In genomic region chr1:160547934-160548876, GRCm38 (mm10) we compare ENCODE assay signal across 8 mouse cellular contexts.
A peak's percentile ranks its signal among the peaks of the same experiment; 100 is the strongest.
DNase-seq lines count a peak whose midpoint lies in the region; ATAC-seq and TF ChIP-seq lines count a peak whose summit lies in the region.

No protein-coding gene starts in this region.

- peak overlapping the region; percentile 66 for H3K27ac ChIP-seq in cerebellum, adult 2 months (ENCODE audit: insufficient read depth, low read length)
- no peak overlapping the region; the same call in 1 of the 2 replicates for H3K27ac ChIP-seq in forebrain, postnatal 0 days (ENCODE audit: low read depth, low read length)
- no peak overlapping the region for H3K27ac ChIP-seq in liver, embryonic 15.5 days (replicated peaks)

- DNase-seq in cerebellum, adult 2 months: peak in 1 of 2 experiments; percentile 45
- DNase-seq in cerebellum, postnatal 4 days (ENCODE audit: low spot score in 2 of 2): no peak
- peak; percentile 1 for DNase-seq in WW6 (ENCODE audit: low read depth, low spot score)
- peak; percentile 33 for DNase-seq in forebrain, postnatal 0 days
- no peak for DNase-seq in gastrocnemius, postnatal 36 days
- no peak for DNase-seq in Muller cell, postnatal 12 days (ENCODE audit: inconsistent ontology term)
- DNase-seq in gastrocnemius, postnatal 25 days: no peak

- peak overlapping the region; percentile 25; the same call in 1 of the 2 replicates for H3K9ac ChIP-seq in forebrain, postnatal 0 days
- no peak overlapping the region for H3K9ac ChIP-seq in liver, embryonic 15.5 days

- H3K4me3 ChIP-seq in cerebellum, adult 2 months (replicated peaks; ENCODE audit: insufficient read depth, low read depth, low read length): no peak overlapping the region
- no peak overlapping the region for H3K4me3 ChIP-seq in forebrain, postnatal 0 days (ENCODE audit: low read depth, low read length)
- no peak overlapping the region for H3K4me3 ChIP-seq in liver, embryonic 15.5 days (replicated peaks)

- no peak for TF ChIP-seq CTCF in cerebellum, adult 2 months (IDR thresholded peaks at IDR 0.05; ENCODE audit: borderline replicate concordance, insufficient read depth, low read depth, low read length)
- no peak for TF ChIP-seq CTCF in forebrain, postnatal 0 days (IDR thresholded peaks at IDR 0.05; ENCODE audit: low read depth)

- intact Hi-C loops in gastrocnemius, postnatal 36 days (cut with DNase I): no loop called here

- WGBS in cerebellum, adult 2 months: 52% methylated on average over 4 of the region's 4 CpGs
- WGBS in forebrain, postnatal 0 days: 18% methylated on average over 4 of the region's 4 CpGs
- WGBS in liver, embryonic 15.5 days (ENCODE audit: insufficient replicate concordance): 57% methylated on average over 4 of the region's 4 CpGs

- H3K9me3 ChIP-seq in forebrain, postnatal 0 days (ENCODE audit: low read length): no peaks in the 10 kb centered on the region
- no peaks in the 10 kb centered on the region for H3K9me3 ChIP-seq in liver, embryonic 15.5 days (replicated peaks)

- H3K4me1 ChIP-seq in cerebellum, adult 2 months (ENCODE audit: control insufficient read depth, insufficient read depth, low read length): no peaks in the 10 kb centered on the region
- no peaks in the 10 kb centered on the region for H3K4me1 ChIP-seq in forebrain, postnatal 0 days (ENCODE audit: insufficient read depth)
- peaks cover 7% of the 10 kb centered on the region for H3K4me1 ChIP-seq in liver, embryonic 15.5 days (replicated peaks)

- no peak for TF ChIP-seq POLR2A in cerebellum, adult 2 months (IDR thresholded peaks at IDR 0.05; ENCODE audit: borderline replicate concordance, insufficient read depth, low read length)

- no peaks in the 10 kb centered on the region for H3K27me3 ChIP-seq in cerebellum, adult 2 months (ENCODE audit: control insufficient read depth, insufficient read depth, low read length)
- no peaks in the 10 kb centered on the region for H3K27me3 ChIP-seq in forebrain, postnatal 0 days (ENCODE audit: insufficient read depth, low read length)
- no peaks in the 10 kb centered on the region for H3K27me3 ChIP-seq in liver, embryonic 15.5 days

- H3K36me3 ChIP-seq in forebrain, postnatal 0 days (ENCODE audit: insufficient read depth): no peaks in the 10 kb centered on the region
- no peaks in the 10 kb centered on the region for H3K36me3 ChIP-seq in liver, embryonic 15.5 days (replicated peaks)

- no peak overlapping the region for H3K4me2 ChIP-seq in forebrain, postnatal 0 days (ENCODE audit: low read depth)
- H3K4me2 ChIP-seq in liver, embryonic 15.5 days: no peak overlapping the region

- peak; percentile 62 for ATAC-seq in forebrain, postnatal 0 days
- ATAC-seq in liver, embryonic 15.5 days (ENCODE audit: insufficient read depth): peak; percentile 28; the same call in 1 of the 2 replicates

Comparison
In these comparisons a context has a peak if more than half of its experiments do, and no peak if none do; other contexts are left out.
1. DNase-seq: peak in WW6 (single experiment) and forebrain, postnatal 0 days (single experiment); none in cerebellum, postnatal 4 days (0 of 2), gastrocnemius, postnatal 36 days (0 of 2), Muller cell, postnatal 12 days (single experiment) and gastrocnemius, postnatal 25 days (single experiment).